Mouse (Mus musculus): Measurements from ENCODE around the gene Pdgfb. TPM values are rescaled to one million over a fixed set of nuclear protein-coding genes. Genes with fewer than 3 reads are reported as not detected.

The Pdgfb gene
- polyA plus RNA-seq, 1 experiment from 2014 or later, result 0.85 TPM

DNA sequence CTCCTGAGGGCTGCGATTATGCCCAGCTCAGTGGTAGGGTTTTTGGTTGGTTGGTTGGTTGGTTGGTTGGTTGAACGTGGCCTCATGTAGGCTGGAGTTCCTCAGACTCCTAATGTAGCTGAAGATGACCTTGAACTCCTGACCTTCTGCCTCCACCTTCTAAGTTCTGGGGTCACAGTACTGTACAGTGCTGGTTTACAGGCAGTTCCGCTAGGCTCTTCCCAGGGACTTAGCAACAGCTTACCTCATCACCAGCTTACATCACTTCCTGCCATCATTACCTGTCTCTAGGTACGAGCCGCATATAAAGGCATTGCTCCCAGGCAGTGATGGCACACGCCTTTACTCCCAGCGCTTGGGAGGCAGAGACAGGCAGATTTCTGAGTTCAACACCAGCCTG, 43.4 kb upstream of the Pdgfb start:
- Histone ChIP-seq H3K4me3 (ENCODE audit: low read depth, low read length) (no peak overlapping the region), H3K4me2 (ENCODE audit: low read depth, low read length) (no peak overlapping the region), H3K27ac (ENCODE audit: low read depth) (no peak overlapping the region), H3K9ac (replicated peaks) (no peak overlapping the region), H3K27me3 (ENCODE audit: insufficient read depth, low read length) (no peaks in the 10 kb centered on the region), H3K4me1 (ENCODE audit: insufficient read depth) (peaks cover 9% of the 10 kb centered on the region), H3K36me3 (replicated peaks; ENCODE audit: insufficient read depth, low read length) (no peaks in the 10 kb centered on the region), H3K9me3 (ENCODE audit: low read length) (no peaks in the 10 kb centered on the region)
- 78% methylated on average over 7 of the region's 7 CpGs for WGBS (ENCODE audit: insufficient replicate concordance)
- TF ChIP-seq CTCF (IDR thresholded peaks at IDR 0.05; ENCODE audit: low read depth) (no peak), EP300 (IDR thresholded peaks at IDR 0.05; ENCODE audit: low read depth) (no peak)
- ATAC-seq (no peak), DNase-seq (no peak)

DNA sequence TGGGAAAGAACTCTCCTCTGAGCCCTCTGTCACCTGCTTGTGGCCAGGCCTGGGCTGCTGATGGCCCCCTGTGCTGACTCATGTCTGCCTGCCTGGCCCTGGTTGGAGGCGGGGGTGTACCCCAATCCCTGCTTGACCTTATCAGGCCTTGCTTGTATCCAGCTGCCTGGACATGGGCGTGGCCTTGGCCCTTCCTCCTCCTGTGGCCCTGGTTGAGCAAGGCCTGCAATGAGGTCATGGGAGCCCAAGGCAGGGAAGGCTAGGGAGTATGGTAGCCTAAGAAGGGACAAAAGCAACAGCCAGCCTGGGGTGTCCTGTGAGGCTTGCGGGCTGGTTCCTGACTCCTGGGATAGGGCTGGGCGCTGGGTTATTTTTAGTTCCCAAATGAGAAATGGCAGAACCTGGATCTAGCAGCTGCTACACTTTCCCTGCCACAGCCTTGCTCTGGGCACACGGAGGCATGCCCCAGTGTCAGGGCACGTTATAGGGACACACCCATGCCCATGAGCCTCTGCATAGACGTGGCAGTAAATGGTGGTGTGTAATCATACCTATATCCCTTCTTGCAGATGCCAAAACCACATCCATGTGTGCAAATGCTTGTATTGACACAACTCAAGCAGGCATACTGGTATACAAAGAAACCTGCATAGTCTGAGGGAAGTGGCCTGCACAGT, 39.4 kb upstream of the Pdgfb start:
- peaks cover 11% of the 10 kb centered on the region for H3K4me1 ChIP-seq (ENCODE audit: insufficient read depth)
- H3K27ac ChIP-seq (ENCODE audit: low read depth), result no peak overlapping the region
- H3K9me3 ChIP-seq (ENCODE audit: low read length), result no peaks in the 10 kb centered on the region
- H3K9ac ChIP-seq (replicated peaks), result no peak overlapping the region
- 57% methylated on average over 7 of the region's 7 CpGs for WGBS (ENCODE audit: insufficient replicate concordance)
- H3K4me3 ChIP-seq (ENCODE audit: low read depth, low read length), result no peak overlapping the region
- no peak overlapping the region for H3K4me2 ChIP-seq (ENCODE audit: low read depth, low read length)
- DNase-seq (peak; percentile 66), ATAC-seq (peak; percentile 84)
- no peaks in the 10 kb centered on the region for H3K27me3 ChIP-seq (ENCODE audit: insufficient read depth, low read length)
- H3K36me3 ChIP-seq (replicated peaks; ENCODE audit: insufficient read depth, low read length), result no peaks in the 10 kb centered on the region
- no peak for TF ChIP-seq CTCF (IDR thresholded peaks at IDR 0.05; ENCODE audit: low read depth)
- no peak for TF ChIP-seq EP300 (IDR thresholded peaks at IDR 0.05; ENCODE audit: low read depth)

DNA sequence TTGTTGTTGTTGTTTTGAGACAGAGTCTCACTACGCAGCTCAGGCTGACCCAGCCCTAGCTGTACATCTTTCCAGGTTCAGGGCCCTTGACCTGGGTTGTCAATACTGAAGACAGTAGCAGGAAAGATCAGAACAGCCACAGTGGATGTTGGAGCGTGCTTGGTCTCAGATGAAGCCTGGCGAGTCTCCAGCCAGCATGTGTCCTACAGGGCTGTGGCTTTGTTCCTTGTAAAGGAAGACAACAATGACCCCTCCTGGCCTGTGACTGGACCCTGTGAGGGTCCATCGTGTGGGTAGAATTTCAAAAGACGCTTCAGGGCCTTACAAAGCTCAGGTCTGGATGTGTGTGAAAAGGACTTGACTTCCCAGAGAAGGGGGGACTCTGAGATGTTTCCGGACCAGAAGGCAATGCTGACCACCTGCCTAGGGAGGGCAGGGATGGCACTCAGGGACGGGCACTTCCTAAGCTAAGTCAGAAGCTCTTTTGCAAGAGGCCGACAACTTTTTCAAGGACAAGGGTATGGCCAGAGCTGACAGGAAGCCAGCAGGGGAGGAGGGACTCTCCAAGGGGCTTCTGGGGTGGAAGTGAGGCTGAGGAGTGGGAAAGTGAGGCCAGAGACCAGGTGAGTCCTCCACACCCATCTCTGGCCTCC, 38.7 kb upstream of the Pdgfb start:
- H3K9me3 ChIP-seq (ENCODE audit: low read length), result no peaks in the 10 kb centered on the region
- ATAC-seq, result no peak
- DNase-seq, result no peak

DNA sequence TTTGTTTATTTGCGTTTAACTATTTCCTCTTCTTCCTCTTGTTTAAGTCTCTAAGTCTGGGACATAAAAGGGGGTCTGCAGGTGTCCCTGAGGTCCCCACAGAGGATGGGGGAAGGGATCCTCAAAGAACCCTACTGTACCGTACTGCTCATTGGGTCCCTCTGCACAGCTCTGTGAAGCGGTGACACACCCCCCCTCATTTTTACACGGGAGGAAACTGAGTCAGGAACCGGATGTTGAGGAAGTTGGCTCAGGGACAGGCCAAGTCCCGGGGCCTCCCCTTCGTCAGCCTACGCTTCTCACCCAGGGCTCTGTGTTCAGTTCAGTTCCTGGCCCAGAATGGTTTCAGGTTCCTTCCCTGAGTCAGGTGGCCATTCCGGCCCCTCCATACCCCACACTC, 37.0 kb upstream of the Pdgfb start:
- no peak for TF ChIP-seq EP300 (IDR thresholded peaks at IDR 0.05; ENCODE audit: low read depth)
- TF ChIP-seq CTCF (IDR thresholded peaks at IDR 0.05; ENCODE audit: low read depth), result no peak
- 47% methylated on average over 9 of the region's 9 CpGs for WGBS (ENCODE audit: insufficient replicate concordance)
- no peaks in the 10 kb centered on the region for H3K27me3 ChIP-seq (ENCODE audit: insufficient read depth, low read length)
- ATAC-seq, result no peak
- H3K9ac ChIP-seq (replicated peaks), result no peak overlapping the region
- H3K9me3 ChIP-seq (ENCODE audit: low read length), result no peaks in the 10 kb centered on the region
- no peak for DNase-seq
- no peak overlapping the region for H3K4me2 ChIP-seq (ENCODE audit: low read depth, low read length)
- H3K27ac ChIP-seq (ENCODE audit: low read depth), result no peak overlapping the region
- peaks cover 11% of the 10 kb centered on the region for H3K4me1 ChIP-seq (ENCODE audit: insufficient read depth)
- H3K36me3 ChIP-seq (replicated peaks; ENCODE audit: insufficient read depth, low read length), result no peaks in the 10 kb centered on the region
- no peak overlapping the region for H3K4me3 ChIP-seq (ENCODE audit: low read depth, low read length)

More for the DNA sequence above, 38.7 kb upstream of the Pdgfb start:
- WGBS (ENCODE audit: insufficient replicate concordance), result 68% methylated on average over 8 of the region's 8 CpGs
- Histone ChIP-seq H3K4me3 (ENCODE audit: low read depth, low read length) (no peak overlapping the region), H3K27ac (ENCODE audit: low read depth) (no peak overlapping the region), H3K36me3 (replicated peaks; ENCODE audit: insufficient read depth, low read length) (no peaks in the 10 kb centered on the region), H3K27me3 (ENCODE audit: insufficient read depth, low read length) (no peaks in the 10 kb centered on the region), H3K4me1 (ENCODE audit: insufficient read depth) (peaks cover 11% of the 10 kb centered on the region), H3K9ac (replicated peaks) (no peak overlapping the region), H3K4me2 (ENCODE audit: low read depth, low read length) (no peak overlapping the region)
- TF ChIP-seq EP300 (IDR thresholded peaks at IDR 0.05; ENCODE audit: low read depth) (no peak), CTCF (IDR thresholded peaks at IDR 0.05; ENCODE audit: low read depth) (no peak)

GRCm38 (mm10) chr15:80051092-80051761, 36.5 kb upstream of the Pdgfb start:
- Histone ChIP-seq H3K4me2 (ENCODE audit: low read depth, low read length) (no peak overlapping the region), H3K9ac (replicated peaks) (no peak overlapping the region), H3K4me3 (ENCODE audit: low read depth, low read length) (no peak overlapping the region), H3K27ac (ENCODE audit: low read depth) (no peak overlapping the region), H3K9me3 (ENCODE audit: low read length) (no peaks in the 10 kb centered on the region), H3K27me3 (ENCODE audit: insufficient read depth, low read length) (no peaks in the 10 kb centered on the region), H3K4me1 (ENCODE audit: insufficient read depth) (peaks cover 11% of the 10 kb centered on the region), H3K36me3 (replicated peaks; ENCODE audit: insufficient read depth, low read length) (no peaks in the 10 kb centered on the region)
- 64% methylated on average over 19 of the region's 19 CpGs for WGBS (ENCODE audit: insufficient replicate concordance)
- DNase-seq (no peak), ATAC-seq (no peak)
- TF ChIP-seq EP300 (IDR thresholded peaks at IDR 0.05; ENCODE audit: low read depth) (no peak), CTCF (IDR thresholded peaks at IDR 0.05; ENCODE audit: low read depth) (no peak)

- DNase-seq (no peak), ATAC-seq (no peak)
- no peaks in the 10 kb centered on the region for H3K9me3 ChIP-seq (ENCODE audit: low read length)
- no peak overlapping the region for H3K4me3 ChIP-seq (ENCODE audit: low read depth, low read length)
- H3K4me1 ChIP-seq (ENCODE audit: insufficient read depth), result peaks cover 11% of the 10 kb centered on the region
- H3K27ac ChIP-seq (ENCODE audit: low read depth), result no peak overlapping the region
- H3K9ac ChIP-seq (replicated peaks), result no peak overlapping the region
- H3K27me3 ChIP-seq (ENCODE audit: insufficient read depth, low read length), result no peaks in the 10 kb centered on the region
- TF ChIP-seq CTCF (IDR thresholded peaks at IDR 0.05; ENCODE audit: low read depth), result no peak
- TF ChIP-seq EP300 (IDR thresholded peaks at IDR 0.05; ENCODE audit: low read depth), result no peak
- WGBS (ENCODE audit: insufficient replicate concordance), result 43% methylated on average over 4 of the region's 4 CpGs
- no peak overlapping the region for H3K4me2 ChIP-seq (ENCODE audit: low read depth, low read length)
- H3K36me3 ChIP-seq (replicated peaks; ENCODE audit: insufficient read depth, low read length), result no peaks in the 10 kb centered on the region
Observed at GRCm38 (mm10) chr15:80050093-80050492, 35.3 kb upstream of the Pdgfb start.

Measured in liver, postnatal 0 days (tissue).